Mouse (Mus musculus) CH12F3 (cell line): ENCODE results near the gene Bmf.

Source experiments
- in situ Hi-C: fragments of 300-500 bp; cut with MboI; formaldehyde crosslinking; loops from 2 replicates; pipeline ENCODE4 v1.14.3; 2020; ENCODE audit warnings: low sequenced_read_pairs

Gene Bmf

GRCm38 (mm10) chr2:118520042-118520933, 29.2 kb downstream of the Bmf start:
- in situ Hi-C loops, result no loop called here

GRCm38 (mm10) chr2:118512418-118513377, 36.8 kb downstream of the Bmf start:
- in situ Hi-C loops, result no loop called here

- in situ Hi-C loops, result no loop called here
These were observed 37.6 kb downstream of the Bmf start for GRCm38 (mm10) chr2:118511779-118512417.

- in situ Hi-C loops, result no loop called here
These were observed 38.8 kb downstream of the Bmf start for GRCm38 (mm10) chr2:118510447-118511310.

GRCm38 (mm10) chr2:118509688-118510446, 39.6 kb downstream of the Bmf start:
- in situ Hi-C loops, result no loop called here

- in situ Hi-C loops, result no loop called here
These were observed 42.4 kb downstream of the Bmf start for GRCm38 (mm10) chr2:118507126-118507525.

- in situ Hi-C loops, result no loop called here
These were observed 49.3 kb downstream of the Bmf start for GRCm38 (mm10) chr2:118500191-118500590.

- in situ Hi-C loops, result loop anchor here (25.0 kb wide), 1 partner anchor 238 kb away; the partner anchor contains the start of genes Inafm2 and Plcb2
These were observed 50.1 kb downstream of the Bmf start for GRCm38 (mm10) chr2:118499135-118499961.

GRCm38 (mm10) chr2:118498476-118498875, 51.0 kb downstream of the Bmf start:
- in situ Hi-C loops, result loop anchor here (25.0 kb wide), 1 partner anchor 239 kb away; the partner anchor contains the start of genes Inafm2 and Plcb2

GRCm38 (mm10) chr2:118497890-118498289, 51.6 kb downstream of the Bmf start:
- in situ Hi-C loops, result loop anchor here (25.0 kb wide), 1 partner anchor 239 kb away; the partner anchor contains the start of genes Inafm2 and Plcb2

- in situ Hi-C loops, result loop anchor here (25.0 kb wide), 1 partner anchor 242 kb away; the partner anchor contains the start of genes Inafm2 and Plcb2
These were observed 54.5 kb downstream of the Bmf start for GRCm38 (mm10) chr2:118495024-118495423.

- in situ Hi-C loops, result loop anchor here (25.0 kb wide), 1 partner anchor 245 kb away; the partner anchor contains the start of genes Inafm2 and Plcb2
These were observed 57.6 kb downstream of the Bmf start for GRCm38 (mm10) chr2:118491741-118492395.

- in situ Hi-C loops, result loop anchor here (25.0 kb wide), 1 partner anchor 246 kb away; the partner anchor contains the start of genes Inafm2 and Plcb2
These were observed 58.2 kb downstream of the Bmf start for GRCm38 (mm10) chr2:118491281-118491731.

GRCm38 (mm10) chr2:118490241-118491091, 59.0 kb downstream of the Bmf start:
- in situ Hi-C loops, result loop anchor here (25.0 kb wide), 1 partner anchor 247 kb away; the partner anchor contains the start of genes Inafm2 and Plcb2

GRCm38 (mm10) chr2:118487806-118488205, 61.7 kb downstream of the Bmf start:
- in situ Hi-C loops, result loop anchor here (5.0 to 25.0 kb wide), 2 partner anchors 114 to 249 kb away; partner anchors contain the start of genes Inafm2 and Plcb2

- in situ Hi-C loops, result loop anchor here (5.0 to 25.0 kb wide), 2 partner anchors 115 to 250 kb away; partner anchors contain the start of genes Inafm2 and Plcb2
These were observed 62.6 kb downstream of the Bmf start for GRCm38 (mm10) chr2:118486933-118487332.
